Mouse (Mus musculus) hindbrain, embryonic 11.5 days (tissue): Measurements from ENCODE around the gene Olfr309. TPM values are rescaled to one million over a fixed set of nuclear protein-coding genes. Genes with fewer than 3 reads are reported as not detected.
"Not testable (repeated sequence)": the region's sequence is repeated elsewhere in the genome, so short reads cannot be mapped to it uniquely, and the experiment has no call there.

Experiments used
- ATAC-seq: fragments of 200-750 bp; cut with Nextera tagmentation; 2 replicates; pipeline ENCODE4 v1.8.0; 2017; ENCODE audit warnings: mild to moderate bottlenecking, moderate TSS enrichment, moderate library complexity; ENCODE audit not compliant: low FRiP score
- DNase-seq: peaks from one replicate; pipeline ENCODE4 v3.0.0-alpha.2; 2015; ENCODE audit warnings: low spot score
- H3K27ac ChIP-seq: fragments of 300-500 bp; sonication (generic); 2 replicates; pipeline ENCODE4 v1.5.1; 2014; ENCODE audit warnings: mild to moderate bottlenecking, low read depth, low read length
- H3K27me3 ChIP-seq: fragments of 300-500 bp; sonication (generic); 2 replicates; pipeline ENCODE4 v1.6.1; 2014; ENCODE audit warnings: mild to moderate bottlenecking, low read length, moderate library complexity, mixed read lengths; ENCODE audit not compliant: control insufficient read depth, insufficient read depth
- H3K36me3 ChIP-seq: fragments of 300-500 bp; sonication (generic); 2 replicates; pipeline ENCODE4 v1.6.1; 2014; ENCODE audit warnings: mild to moderate bottlenecking, low read length, moderate library complexity, mixed read lengths; ENCODE audit not compliant: control insufficient read depth, insufficient read depth
- H3K4me1 ChIP-seq: fragments of 300-500 bp; sonication (generic); replicated peaks from 2 replicates; pipeline ENCODE4 v1.6.1; 2014; ENCODE audit warnings: low read length, mixed read lengths; ENCODE audit not compliant: control insufficient read depth, insufficient read depth
- H3K4me2 ChIP-seq: fragments of 300-500 bp; sonication (generic); replicated peaks from 2 replicates; pipeline ENCODE4 v1.6.1; 2014; ENCODE audit warnings: mild to moderate bottlenecking, low read depth, low read length
- H3K4me3 ChIP-seq: fragments of 300-500 bp; sonication (generic); 2 replicates; pipeline ENCODE4 v1.5.1; 2014; ENCODE audit warnings: low read depth, low read length
- H3K9ac ChIP-seq: fragments of 300-500 bp; sonication (generic); 2 replicates; pipeline ENCODE4 v1.6.1; 2014; ENCODE audit warnings: low read depth, low read length
- H3K9me3 ChIP-seq: fragments of 300-500 bp; sonication (generic); 2 replicates; pipeline ENCODE4 v1.6.1; 2016; ENCODE audit warnings: low read length; ENCODE audit not compliant: control insufficient read depth
- WGBS: fragments of 180-500 bp; shearing (Covaris S2); extraction: QIAGEN DNeasy Blood & Tissue Kit; methylation state at CpG from one replicate; pipeline ENCODE4 v1.1.7; 2014; 5-methylcytosine and 5-hydroxymethylcytosine counted together
- polyA plus RNA-seq: library from polyadenylated mRNA; unstranded; fragments of >200 nt; fragmentation: Nextera tagmentation; extraction: Ambion mirVana; gene quantifications from 2 replicates; pipeline ENCODE4 v1.2.1, GENCODE M21; 2014

Gene Olfr309
- polyA plus RNA-seq: not detected in 2 replicates

DNA sequence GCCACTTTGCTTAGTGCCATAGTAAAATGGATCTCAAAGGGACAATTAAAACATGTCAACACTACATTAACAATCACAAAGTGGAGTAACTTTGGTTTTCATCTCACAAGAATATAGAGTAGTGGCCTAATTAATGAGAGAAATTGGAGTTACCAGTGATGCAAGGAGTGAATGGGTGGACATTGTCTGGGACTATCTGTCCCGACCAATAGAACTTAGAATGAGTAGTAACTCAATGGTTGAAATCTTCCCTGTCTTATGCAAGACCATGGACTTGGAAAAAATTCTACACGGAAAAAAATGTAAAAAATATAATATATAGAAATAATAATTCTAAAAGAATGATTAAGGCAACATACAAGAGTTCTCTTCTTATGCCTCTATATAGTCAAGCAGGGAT lies at the start of gene Olfr309:
Gene Olfr309, minus strand, starts transcription at position 101 of the 400 bp plus-strand sequence.
- ATAC-seq: no peak
- 77% methylated on average over 2 of the region's 2 CpGs for WGBS

DNA sequence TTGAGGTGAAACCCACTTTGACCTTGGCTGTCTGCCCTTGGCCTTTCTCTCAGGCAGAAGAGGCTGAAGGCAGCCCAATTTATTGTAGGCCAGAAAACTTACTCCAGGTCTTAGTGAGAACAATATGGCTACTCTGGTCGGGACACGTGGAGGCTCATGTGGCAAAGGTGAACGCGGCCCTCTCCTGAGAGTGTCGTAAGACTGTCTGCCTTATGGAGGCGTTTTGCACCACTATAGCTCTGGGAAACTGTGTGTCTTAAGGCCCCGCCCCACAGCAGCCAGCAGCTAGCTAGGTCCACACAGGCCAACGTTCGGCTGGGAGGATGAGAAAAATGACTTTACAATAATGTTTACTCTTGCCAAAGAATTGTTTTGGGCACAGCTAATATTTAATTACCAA lies 32.8 kb upstream of the Olfr309 start:
- H3K9me3 ChIP-seq: not testable (repeated sequence)

More for the DNA sequence above, at the start of gene Olfr309:
- Histone ChIP-seq H3K36me3 (no peaks in the 10 kb centered on the region), H3K4me3 (no peak within 1 kb of the TSS), H3K9ac (no peak within 1 kb of the TSS), H3K4me1 (no peaks in the 10 kb centered on the region), H3K27me3 (no peaks in the 10 kb centered on the region), H3K4me2 (no peak within 1 kb of the TSS), H3K9me3 (no peaks in the 10 kb centered on the region), H3K27ac (no peak within 1 kb of the TSS)
- DNase-seq: no peak

DNA sequence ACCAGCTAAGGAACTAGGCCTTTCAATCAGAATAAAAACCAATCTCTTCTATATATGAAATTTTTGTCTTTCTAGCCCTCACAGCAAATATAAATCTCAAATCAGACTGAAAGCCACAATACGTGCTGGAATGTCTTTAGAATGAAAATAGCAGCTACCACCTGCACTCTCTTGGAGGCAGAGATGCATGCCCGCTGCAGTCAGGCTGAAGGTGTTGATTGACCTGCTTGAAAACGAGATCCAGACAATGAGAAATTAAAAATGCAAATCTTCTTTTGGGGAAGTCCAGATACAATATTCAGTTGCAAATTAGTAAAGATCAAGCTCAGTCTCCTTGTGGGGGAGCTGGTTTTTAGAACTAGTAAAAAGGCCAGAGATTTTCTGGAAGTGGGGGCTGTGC lies 30.7 kb upstream of the Olfr309 start:
- WGBS: 71% methylated on average over 3 of the region's 3 CpGs
- Histone ChIP-seq H3K9me3 (no peaks in the 10 kb centered on the region), H3K36me3 (no peaks in the 10 kb centered on the region), H3K4me3 (no peak overlapping the region), H3K4me2 (no peak overlapping the region), H3K9ac (no peak overlapping the region), H3K27me3 (no peaks in the 10 kb centered on the region), H3K4me1 (no peaks in the 10 kb centered on the region), H3K27ac (no peak overlapping the region)
- no peak for ATAC-seq
- DNase-seq: no peak

More for the DNA sequence above, 32.8 kb upstream of the Olfr309 start:
- not testable (repeated sequence) for H3K36me3 ChIP-seq, H3K4me3 ChIP-seq, H3K4me1 ChIP-seq, H3K27me3 ChIP-seq, H3K9ac ChIP-seq, ATAC-seq, DNase-seq, H3K27ac ChIP-seq, H3K4me2 ChIP-seq
- 89% methylated on average over 9 of the region's 9 CpGs for WGBS

DNA sequence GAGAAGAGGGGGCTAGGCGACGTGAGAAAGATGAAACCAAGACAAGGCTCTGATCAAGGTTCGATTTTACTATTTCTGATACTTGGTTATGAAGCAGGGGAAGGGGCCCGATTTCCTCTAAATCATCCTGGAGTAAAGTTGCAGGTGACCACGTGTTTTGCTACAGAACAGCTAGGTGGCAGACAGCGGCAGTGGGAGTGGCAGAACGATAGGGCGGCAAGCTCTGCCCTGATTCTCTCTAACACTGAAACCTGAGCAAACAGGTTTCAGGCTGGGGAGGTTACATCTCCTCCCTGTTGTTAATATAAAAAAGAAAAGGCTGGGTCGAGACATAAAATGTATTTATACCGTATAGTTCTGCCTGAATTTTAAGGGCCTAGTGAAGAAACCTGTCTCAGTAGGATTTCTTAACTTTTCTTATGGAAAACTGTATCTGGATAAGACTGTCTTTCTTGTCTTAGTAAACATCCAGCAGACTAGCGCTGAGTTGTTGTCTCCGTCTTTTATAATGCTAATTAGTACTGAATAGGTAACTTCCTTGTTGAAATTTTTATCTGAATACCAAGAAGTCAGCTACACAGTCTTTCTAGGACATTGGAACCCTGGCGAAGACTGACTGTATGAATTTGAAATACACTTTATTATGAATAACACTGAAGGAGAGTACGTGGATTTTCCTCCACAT lies 29.5 kb upstream of the Olfr309 start:
- H3K4me2 ChIP-seq: no peak overlapping the region
- no peak overlapping the region for H3K4me3 ChIP-seq
- H3K9ac ChIP-seq: no peak overlapping the region
- WGBS: 80% methylated on average over 14 of the region's 14 CpGs
- H3K4me1 ChIP-seq: no peaks in the 10 kb centered on the region
- DNase-seq (no peak), ATAC-seq (no peak)
- H3K27me3 ChIP-seq: no peaks in the 10 kb centered on the region
- H3K27ac ChIP-seq: no peak overlapping the region
- no peaks in the 10 kb centered on the region for H3K36me3 ChIP-seq
- no peaks in the 10 kb centered on the region for H3K9me3 ChIP-seq

DNA sequence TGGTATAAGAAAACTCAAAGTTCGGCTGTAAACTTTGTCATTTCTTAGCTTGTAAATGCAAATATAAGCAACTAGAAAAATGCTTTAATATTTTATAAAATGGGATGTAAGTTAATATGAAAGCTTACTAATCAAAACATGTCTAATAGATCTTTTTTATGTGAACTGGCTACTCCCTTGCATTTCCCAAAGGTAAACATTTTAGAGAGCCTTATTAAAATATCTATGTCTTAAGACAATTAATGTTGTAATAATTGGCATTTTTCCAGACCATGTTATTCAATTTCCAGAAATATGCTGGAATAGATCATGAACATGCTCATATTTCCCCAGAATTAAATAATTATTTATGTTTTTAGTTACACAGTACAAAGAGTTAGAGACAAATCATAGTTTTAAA lies 24.0 kb upstream of the Olfr309 start, which contains the start of gene Olfr307:
Gene Olfr307, minus strand, starts transcription at position 101 of the 400 bp plus-strand sequence.
- H3K4me1 ChIP-seq: no peaks in the 10 kb centered on the region
- ATAC-seq: no peak

DNA sequence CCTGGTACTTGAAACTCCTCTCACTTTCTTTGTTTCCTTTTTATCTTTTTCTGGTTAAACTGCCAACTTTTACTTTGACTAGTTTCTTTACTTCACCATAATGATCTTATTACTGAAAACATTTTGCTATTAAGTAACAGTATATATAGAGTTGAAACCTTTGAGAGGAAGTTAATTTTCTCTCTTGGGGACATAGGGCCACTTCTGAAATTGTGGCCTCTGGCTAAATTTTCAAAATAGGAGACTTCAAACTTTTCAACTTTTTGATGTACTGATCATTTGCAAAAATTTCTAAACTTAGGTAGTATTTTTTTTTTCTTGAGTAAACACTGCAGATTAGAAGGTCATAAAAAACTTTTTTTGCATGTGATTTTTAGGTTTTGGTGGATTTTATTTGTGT lies 12.0 kb upstream of the Olfr309 start, which contains the start of gene Olfr308:
Gene Olfr308, minus strand, starts transcription at position 101 of the 400 bp plus-strand sequence.
- Histone ChIP-seq H3K9me3 (no peaks in the 10 kb centered on the region), H3K36me3 (no peaks in the 10 kb centered on the region), H3K27ac (no peak within 1 kb of the TSS), H3K4me3 (no peak within 1 kb of the TSS), H3K27me3 (no peaks in the 10 kb centered on the region), H3K4me2 (no peak within 1 kb of the TSS), H3K9ac (no peak within 1 kb of the TSS), H3K4me1 (no peaks in the 10 kb centered on the region)
- DNase-seq (no peak), ATAC-seq (no peak)

More for the DNA sequence above, 24.0 kb upstream of the Olfr309 start, which contains the start of gene Olfr307:
- no peak within 1 kb of the TSS for H3K27ac ChIP-seq
- no peaks in the 10 kb centered on the region for H3K9me3 ChIP-seq
- H3K4me3 ChIP-seq: no peak within 1 kb of the TSS
- no peak within 1 kb of the TSS for H3K4me2 ChIP-seq
- H3K36me3 ChIP-seq: no peaks in the 10 kb centered on the region
- no peak for DNase-seq
- no peaks in the 10 kb centered on the region for H3K27me3 ChIP-seq
- 80% methylated on average over 1 of the region's 1 CpGs for WGBS
- no peak within 1 kb of the TSS for H3K9ac ChIP-seq

DNA sequence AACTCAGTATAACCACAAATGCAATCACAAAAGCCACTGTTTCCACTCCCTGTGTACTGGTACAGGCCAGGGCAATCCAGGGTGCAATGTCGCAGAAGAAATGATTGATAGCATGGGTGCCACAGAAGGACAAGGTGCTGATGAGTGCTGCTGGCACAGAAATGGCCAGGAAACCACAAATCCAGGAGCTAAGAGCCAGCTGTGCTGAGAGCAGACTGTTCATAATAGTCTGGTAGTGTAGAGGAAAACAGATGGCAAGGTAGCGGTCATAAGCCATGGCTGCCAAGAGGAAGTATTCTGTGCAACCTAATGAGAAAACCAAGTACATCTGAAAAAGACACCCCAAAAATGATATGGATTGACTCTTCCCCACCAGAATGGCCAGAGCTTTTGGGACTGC lies 7.8 kb upstream of the Olfr309 start:
- H3K4me1 ChIP-seq: no peaks in the 10 kb centered on the region
- H3K27ac ChIP-seq: no peak overlapping the region
- no peak overlapping the region for H3K4me3 ChIP-seq
- H3K27me3 ChIP-seq: no peaks in the 10 kb centered on the region
- no peaks in the 10 kb centered on the region for H3K36me3 ChIP-seq
- no peak for ATAC-seq
- no peak overlapping the region for H3K4me2 ChIP-seq
- WGBS: 98% methylated on average over 2 of the region's 2 CpGs
- H3K9me3 ChIP-seq: no peaks in the 10 kb centered on the region
- DNase-seq: no peak
- H3K9ac ChIP-seq: no peak overlapping the region

DNA sequence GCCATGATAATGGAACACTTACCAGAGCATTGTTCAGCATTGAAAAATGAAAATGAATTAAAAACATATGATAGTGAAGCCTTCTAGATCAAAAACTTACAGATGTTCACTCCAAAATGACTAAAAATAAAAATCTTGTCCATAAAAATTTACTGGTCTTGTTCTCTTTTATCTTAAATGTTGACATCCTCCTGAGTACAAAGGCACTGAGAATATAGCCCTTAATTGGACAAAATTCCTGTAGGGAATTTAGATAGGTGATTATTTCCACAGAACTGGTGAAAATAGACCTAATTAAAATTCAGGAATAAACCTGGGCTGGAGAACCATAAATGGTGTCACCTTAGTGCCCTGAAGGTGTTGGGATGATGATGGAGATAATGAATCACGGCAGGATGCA lies 36.4 kb downstream of the Olfr309 start, which contains the start of gene Olfr310:
Gene Olfr310, minus strand, starts transcription at position 101 of the 400 bp plus-strand sequence.
- Histone ChIP-seq H3K4me1 (no peaks in the 10 kb centered on the region), H3K36me3 (no peaks in the 10 kb centered on the region), H3K4me2 (no peak within 1 kb of the TSS), H3K9me3 (no peaks in the 10 kb centered on the region), H3K27me3 (no peaks in the 10 kb centered on the region), H3K4me3 (no peak within 1 kb of the TSS), H3K9ac (no peak within 1 kb of the TSS), H3K27ac (no peak within 1 kb of the TSS)
- ATAC-seq: no peak
- no peak for DNase-seq
- WGBS: 83% methylated on average over 1 of the region's 1 CpGs
